Mouse (Mus musculus): ENCODE measurements around the gene Gm21394. TPM values are rescaled to one million over a fixed set of nuclear protein-coding genes. Genes with fewer than 3 reads are reported as not detected.

Gm21394 gene
- polyA plus RNA-seq (2014; fragmentation: Illumina TruSeq; extraction: RNeasy Lipid Tissue Mini Kit (QIAGEN cat#74804); ENCODE audit: low read depth, low replicate concordance) = not detected

DNA sequence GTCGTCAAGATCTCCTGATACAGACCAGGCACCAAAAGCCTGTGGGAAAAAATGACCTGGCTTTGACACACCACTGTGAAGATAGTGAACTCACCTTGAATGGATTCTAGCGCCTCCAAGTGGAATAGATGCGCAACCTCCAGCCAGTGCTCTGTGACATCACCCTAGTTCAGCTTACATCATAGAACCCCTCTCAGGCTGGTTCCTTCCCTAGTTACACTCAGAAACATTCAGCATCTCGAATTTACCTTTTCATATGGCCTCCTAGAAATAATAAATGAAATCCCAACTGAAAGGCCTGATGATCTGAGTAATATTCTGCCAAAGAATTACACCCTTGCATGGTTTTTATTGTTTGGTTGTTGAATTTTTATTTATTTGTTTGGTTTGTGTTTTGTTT lies at the start of gene Gm21394:
Gene Gm21394, minus strand, starts transcription at position 101 of the 400 bp plus-strand sequence.

Other genes with a start within 250 kb of the Gm21394 start
- not detected for gene Gm21409, start 181.8 kb upstream of the Gm21394 start, polyA plus RNA-seq (2014; fragmentation: Illumina TruSeq; extraction: RNeasy Lipid Tissue Mini Kit (QIAGEN cat#74804); ENCODE audit: low read depth, low replicate concordance)

Data from heart, adult 10 weeks (tissue).